Mouse (Mus musculus): Measurements from ENCODE around the gene Lrrc71. TPM values are rescaled to one million over a fixed set of nuclear protein-coding genes. Genes with fewer than 3 reads are reported as not detected.

Lrrc71 gene
- polyA plus RNA-seq, 1 experiment = not detected

GRCm38 (mm10) chr3:87766284-87766667 is 17.9 kb upstream of the Lrrc71 start:
- peaks cover 15% of the 10 kb centered on the region for H3K4me1 ChIP-seq (ENCODE audit: control insufficient read depth, insufficient read depth, low read length)
- H3K4me3 ChIP-seq (ENCODE audit: insufficient read depth, low read depth, low read length) = no peak overlapping the region
- 80% methylated on average over 3 of the region's 3 CpGs for WGBS
- H3K27ac ChIP-seq (ENCODE audit: insufficient read depth, low read depth, low read length) = no peak overlapping the region
- TF ChIP-seq CTCF (IDR thresholded peaks at IDR 0.05; ENCODE audit: insufficient read depth, low read depth, low read length) (no peak), POLR2A (IDR thresholded peaks at IDR 0.05; ENCODE audit: insufficient read depth, low read depth, low read length) (no peak)

- WGBS = 86% methylated on average over 5 of the region's 5 CpGs
- Histone ChIP-seq H3K4me1 (ENCODE audit: control insufficient read depth, insufficient read depth, low read length) (peaks cover 15% of the 10 kb centered on the region), H3K4me3 (ENCODE audit: insufficient read depth, low read depth, low read length) (no peak overlapping the region), H3K27ac (ENCODE audit: insufficient read depth, low read depth, low read length) (no peak overlapping the region)
- TF ChIP-seq CTCF (IDR thresholded peaks at IDR 0.05; ENCODE audit: insufficient read depth, low read depth, low read length) (no peak), POLR2A (IDR thresholded peaks at IDR 0.05; ENCODE audit: insufficient read depth, low read depth, low read length) (no peak)
Measured at GRCm38 (mm10) chr3:87765631-87766283, 17.3 kb upstream of the Lrrc71 start.

GRCm38 (mm10) chr3:87765091-87765490 is 16.7 kb upstream of the Lrrc71 start:
- Histone ChIP-seq H3K4me1 (ENCODE audit: control insufficient read depth, insufficient read depth, low read length) (peaks cover 15% of the 10 kb centered on the region), H3K4me3 (ENCODE audit: insufficient read depth, low read depth, low read length) (no peak overlapping the region), H3K27ac (ENCODE audit: insufficient read depth, low read depth, low read length) (no peak overlapping the region)
- WGBS = 60% methylated on average over 10 of the region's 10 CpGs
- TF ChIP-seq CTCF (IDR thresholded peaks at IDR 0.05; ENCODE audit: insufficient read depth, low read depth, low read length) = no peak

- no peak overlapping the region for H3K4me3 ChIP-seq (ENCODE audit: insufficient read depth, low read depth, low read length)
- 32% methylated on average over 10 of the region's 10 CpGs for WGBS
- peaks cover 15% of the 10 kb centered on the region for H3K4me1 ChIP-seq (ENCODE audit: control insufficient read depth, insufficient read depth, low read length)
- TF ChIP-seq CTCF (IDR thresholded peaks at IDR 0.05; ENCODE audit: insufficient read depth, low read depth, low read length) = no peak
- TF ChIP-seq POLR2A (IDR thresholded peaks at IDR 0.05; ENCODE audit: insufficient read depth, low read depth, low read length) = no peak
- no peak overlapping the region for H3K27ac ChIP-seq (ENCODE audit: insufficient read depth, low read depth, low read length)
Measured at GRCm38 (mm10) chr3:87764506-87764905, 16.1 kb upstream of the Lrrc71 start.

- H3K27ac ChIP-seq (ENCODE audit: insufficient read depth, low read depth, low read length) = no peak overlapping the region
- H3K4me1 ChIP-seq (ENCODE audit: control insufficient read depth, insufficient read depth, low read length) = peaks cover 12% of the 10 kb centered on the region
- H3K4me3 ChIP-seq (ENCODE audit: insufficient read depth, low read depth, low read length) = no peak overlapping the region
- TF ChIP-seq POLR2A (IDR thresholded peaks at IDR 0.05; ENCODE audit: insufficient read depth, low read depth, low read length) (no peak), CTCF (IDR thresholded peaks at IDR 0.05; ENCODE audit: insufficient read depth, low read depth, low read length) (no peak)
- 27% methylated on average over 15 of the region's 15 CpGs for WGBS
Measured at GRCm38 (mm10) chr3:87763683-87764289, 15.4 kb upstream of the Lrrc71 start.

- H3K4me3 ChIP-seq (ENCODE audit: insufficient read depth, low read depth, low read length) = no peak overlapping the region
- H3K27ac ChIP-seq (ENCODE audit: insufficient read depth, low read depth, low read length) = no peak overlapping the region
- H3K4me1 ChIP-seq (ENCODE audit: control insufficient read depth, insufficient read depth, low read length) = 0 out of 2 replicates have a peak, but pooled peaks cover 10% of the 10 kb centered on the region
- WGBS = 73% methylated on average over 4 of the region's 4 CpGs
- no peak for TF ChIP-seq POLR2A (IDR thresholded peaks at IDR 0.05; ENCODE audit: insufficient read depth, low read depth, low read length)
- TF ChIP-seq CTCF (IDR thresholded peaks at IDR 0.05; ENCODE audit: insufficient read depth, low read depth, low read length) = no peak
Measured at GRCm38 (mm10) chr3:87763202-87763601, 14.8 kb upstream of the Lrrc71 start.

- TF ChIP-seq POLR2A (IDR thresholded peaks at IDR 0.05; ENCODE audit: insufficient read depth, low read depth, low read length) (no peak), CTCF (IDR thresholded peaks at IDR 0.05; ENCODE audit: insufficient read depth, low read depth, low read length) (no peak)
- WGBS = 81% methylated on average over 20 of the region's 20 CpGs
- Histone ChIP-seq H3K27ac (ENCODE audit: insufficient read depth, low read depth, low read length) (no peak overlapping the region), H3K4me1 (ENCODE audit: control insufficient read depth, insufficient read depth, low read length) (0 out of 2 replicates have a peak, but pooled peaks cover 10% of the 10 kb centered on the region), H3K4me3 (ENCODE audit: insufficient read depth, low read depth, low read length) (no peak overlapping the region)
Measured at GRCm38 (mm10) chr3:87761408-87762375, 13.3 kb upstream of the Lrrc71 start.

- TF ChIP-seq POLR2A (IDR thresholded peaks at IDR 0.05; ENCODE audit: insufficient read depth, low read depth, low read length) (no peak), CTCF (IDR thresholded peaks at IDR 0.05; ENCODE audit: insufficient read depth, low read depth, low read length) (no peak)
- Histone ChIP-seq H3K4me3 (ENCODE audit: insufficient read depth, low read depth, low read length) (no peak overlapping the region), H3K27ac (ENCODE audit: insufficient read depth, low read depth, low read length) (no peak overlapping the region), H3K4me1 (ENCODE audit: control insufficient read depth, insufficient read depth, low read length) (peaks cover 11% of the 10 kb centered on the region)
- WGBS = 65% methylated on average over 4 of the region's 5 CpGs
Measured at GRCm38 (mm10) chr3:87758641-87759040, 10.2 kb upstream of the Lrrc71 start.

GRCm38 (mm10) chr3:87756488-87756887 is 8.1 kb upstream of the Lrrc71 start:
- WGBS = 59% methylated on average over 20 of the region's 20 CpGs
- Histone ChIP-seq H3K4me3 (ENCODE audit: insufficient read depth, low read depth, low read length) (no peak overlapping the region), H3K27ac (ENCODE audit: insufficient read depth, low read depth, low read length) (no peak overlapping the region), H3K4me1 (ENCODE audit: control insufficient read depth, insufficient read depth, low read length) (peaks cover 7% of the 10 kb centered on the region)
- TF ChIP-seq POLR2A (IDR thresholded peaks at IDR 0.05; ENCODE audit: insufficient read depth, low read depth, low read length) = no peak
- no peak for TF ChIP-seq CTCF (IDR thresholded peaks at IDR 0.05; ENCODE audit: insufficient read depth, low read depth, low read length)
